Mouse (Mus musculus) embryonic fibroblast, embryonic 13.5 days (primary cell): ENCODE data around the gene Unc119b. TPM values are rescaled to one million over a fixed set of nuclear protein-coding genes. Genes with fewer than 3 reads are reported as not detected.
"Not testable (repeated sequence)": the region's sequence is repeated elsewhere in the genome, so short reads cannot be mapped to it uniquely, and the experiment has no call there.

Source experiments
- H3K27ac ChIP-seq: 2 replicates; pipeline ENCODE4 v1.5.1; 2012; ENCODE audit warnings: low read length, control low read depth, inconsistent platforms; ENCODE audit not compliant: insufficient read depth
- H3K4me1 ChIP-seq: 2 replicates; pipeline ENCODE4 v1.6.1; 2011; ENCODE audit warnings: low read length; ENCODE audit not compliant: control insufficient read depth, insufficient read depth
- H3K4me3 ChIP-seq: 2 replicates; pipeline ENCODE4 v1.5.1; 2011; ENCODE audit warnings: mild to moderate bottlenecking, control low read depth, low read length; ENCODE audit not compliant: insufficient read depth
- CTCF ChIP-seq: IDR thresholded peaks from 2 replicates; pipeline ENCODE4 v1.5.1; 2011; ENCODE audit warnings: mild to moderate bottlenecking, control low read depth, low read length, moderate library complexity, borderline replicate concordance; ENCODE audit not compliant: insufficient read depth
- POLR2A ChIP-seq: IDR thresholded peaks from 2 replicates; pipeline ENCODE4 v1.6.1; 2011; ENCODE audit warnings: low read depth, mild to moderate bottlenecking, control low read depth, low read length, moderate library complexity
- polyA plus RNA-seq: library from polyadenylated mRNA; stranded (reverse); fragments of >200 nt; gene quantifications from 2 replicates; pipeline ENCODE4 v1.2.4, GENCODE M21; 2011; ENCODE audit warnings: low read depth; ENCODE audit not compliant: missing spikeins, insufficient read length

Gene Unc119b
- polyA plus RNA-seq, 1 experiment, result 19.8 TPM

- Histone ChIP-seq H3K4me3 (no peak overlapping the region), H3K4me1 (peaks cover 4% of the 10 kb centered on the region; the same call in 1 of the 2 replicates), H3K27ac (no peak overlapping the region)
- no peak for TF ChIP-seq POLR2A
These were observed 10.1 kb downstream of the Unc119b start for GRCm38 (mm10) chr5:115124690-115125089.

- no peak for TF ChIP-seq POLR2A
- TF ChIP-seq CTCF, result no peak
These were observed 13.8 kb downstream of the Unc119b start for GRCm38 (mm10) chr5:115120978-115121377.

DNA sequence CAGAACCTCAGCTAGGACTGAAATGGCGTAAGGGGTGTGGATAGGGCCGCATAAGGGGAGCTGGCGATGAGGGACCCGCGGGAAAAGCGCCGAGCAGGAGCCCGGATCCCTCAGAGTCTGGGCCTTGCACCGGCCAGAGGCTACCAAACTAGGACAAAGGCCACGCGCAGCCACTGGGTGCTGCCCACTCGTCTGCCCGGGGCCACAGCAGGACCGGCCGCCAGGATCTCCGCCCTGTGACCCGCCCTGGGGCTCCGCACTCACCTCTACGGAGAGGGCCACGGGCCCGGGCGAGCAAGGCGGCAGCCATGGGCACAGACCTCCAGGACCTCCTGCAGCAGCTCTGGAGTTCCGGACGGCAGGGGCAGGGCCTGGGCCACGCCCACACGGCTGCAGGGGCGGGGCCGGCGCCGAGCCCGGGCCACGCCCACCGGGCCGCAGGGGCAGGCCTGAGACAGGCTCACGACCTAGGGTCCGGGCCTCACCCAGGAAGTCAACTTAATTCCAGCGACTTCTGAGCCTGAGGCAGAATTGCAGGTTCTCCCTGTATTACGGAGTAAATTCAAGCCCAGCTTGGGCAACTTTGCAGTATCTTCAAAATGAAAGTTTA lies 15.7 kb downstream of the Unc119b start, which contains the start of gene Acads:
Gene Acads (minus strand): TSS at position 386 of the 610 bp plus-strand sequence.
- Histone ChIP-seq H3K4me1 (no peaks in the 10 kb centered on the region; the same call in 1 of the 2 replicates), H3K4me3 (peak within 1 kb of the TSS; percentile 96), H3K27ac (peak within 1 kb of the TSS; percentile 22; the same call in 1 of the 2 replicates)
- peak; percentile 87 for TF ChIP-seq POLR2A
- TF ChIP-seq CTCF, result no peak

More at GRCm38 (mm10) chr5:115120978-115121377, 13.8 kb downstream of the Unc119b start:
- H3K4me1 ChIP-seq, result peaks cover 4% of the 10 kb centered on the region; the same call in 1 of the 2 replicates
- H3K27ac ChIP-seq, result no peak overlapping the region
- H3K4me3 ChIP-seq, result no peak overlapping the region

DNA sequence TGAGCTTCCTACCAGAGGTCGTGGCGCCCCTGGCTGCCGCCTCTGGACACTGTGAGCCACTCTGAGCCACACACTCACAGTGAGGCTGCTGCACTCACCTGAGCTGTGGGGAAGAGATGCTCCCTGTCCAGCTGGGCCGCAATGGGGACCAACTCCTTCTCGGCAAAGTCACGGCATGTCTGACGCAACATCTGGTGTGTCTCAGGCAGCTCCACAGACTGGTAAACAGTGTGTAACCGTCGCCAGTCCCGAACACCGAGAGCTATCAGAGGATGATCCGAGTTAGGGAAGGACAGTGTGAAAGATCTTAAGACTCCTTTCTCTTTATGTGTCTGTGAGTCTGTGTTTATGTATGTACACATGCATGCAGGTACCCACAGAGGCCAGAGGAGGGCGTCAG lies 17.3 kb downstream of the Unc119b start:
- H3K4me1 ChIP-seq, result no peaks in the 10 kb centered on the region; the same call in 1 of the 2 replicates

GRCm38 (mm10) chr5:115116426-115116825 lies 18.3 kb downstream of the Unc119b start:
- Histone ChIP-seq H3K4me1 (no peaks in the 10 kb centered on the region; the same call in 1 of the 2 replicates), H3K27ac (no peak overlapping the region), H3K4me3 (no peak overlapping the region)
- TF ChIP-seq CTCF, result no peak

More for the DNA sequence above, 17.3 kb downstream of the Unc119b start:
- TF ChIP-seq CTCF (no peak), POLR2A (no peak)
- Histone ChIP-seq H3K4me3 (no peak overlapping the region), H3K27ac (no peak overlapping the region)

GRCm38 (mm10) chr5:115114501-115114900 lies 20.3 kb downstream of the Unc119b start:
- Histone ChIP-seq H3K4me1 (no peaks in the 10 kb centered on the region; the same call in 1 of the 2 replicates), H3K27ac (no peak overlapping the region), H3K4me3 (no peak overlapping the region)
- TF ChIP-seq POLR2A (no peak), CTCF (no peak)

GRCm38 (mm10) chr5:115113244-115113643 lies 21.5 kb downstream of the Unc119b start:
- Histone ChIP-seq H3K4me1 (no peaks in the 10 kb centered on the region), H3K27ac (no peak overlapping the region), H3K4me3 (no peak overlapping the region)
- TF ChIP-seq CTCF (no peak), POLR2A (no peak)

- TF ChIP-seq CTCF, result no peak
- TF ChIP-seq POLR2A, result no peak
- no peak overlapping the region for H3K27ac ChIP-seq
- no peaks in the 10 kb centered on the region for H3K4me1 ChIP-seq
- no peak overlapping the region for H3K4me3 ChIP-seq
These were observed 23.6 kb downstream of the Unc119b start for GRCm38 (mm10) chr5:115111156-115111555.

GRCm38 (mm10) chr5:115103253-115103652 lies 31.5 kb downstream of the Unc119b start:
- H3K4me3 ChIP-seq, H3K4me1 ChIP-seq, H3K27ac ChIP-seq: not testable (repeated sequence)

DNA sequence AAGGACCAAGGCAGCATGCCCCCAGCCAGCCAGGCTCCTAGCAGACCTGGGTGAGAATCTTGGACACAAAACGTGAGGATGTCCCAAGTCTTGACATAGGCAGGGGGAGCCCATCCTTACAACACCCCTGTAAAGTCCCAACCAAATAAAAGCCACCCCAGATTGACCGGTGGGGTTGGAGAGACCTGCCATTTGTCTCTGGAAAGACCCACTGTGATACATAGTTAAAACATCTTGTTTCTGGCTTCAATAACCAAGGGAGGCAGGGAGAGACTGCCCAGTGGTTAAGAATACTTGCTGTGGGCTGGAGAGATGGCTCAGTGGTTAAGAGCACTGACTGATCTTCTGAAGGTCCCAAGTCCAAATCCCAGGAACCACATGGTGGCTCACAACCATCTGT lies 32.5 kb downstream of the Unc119b start:
- TF ChIP-seq POLR2A (no peak), CTCF (no peak)
- Histone ChIP-seq H3K27ac (no peak overlapping the region), H3K4me3 (no peak overlapping the region), H3K4me1 (no peaks in the 10 kb centered on the region)

DNA sequence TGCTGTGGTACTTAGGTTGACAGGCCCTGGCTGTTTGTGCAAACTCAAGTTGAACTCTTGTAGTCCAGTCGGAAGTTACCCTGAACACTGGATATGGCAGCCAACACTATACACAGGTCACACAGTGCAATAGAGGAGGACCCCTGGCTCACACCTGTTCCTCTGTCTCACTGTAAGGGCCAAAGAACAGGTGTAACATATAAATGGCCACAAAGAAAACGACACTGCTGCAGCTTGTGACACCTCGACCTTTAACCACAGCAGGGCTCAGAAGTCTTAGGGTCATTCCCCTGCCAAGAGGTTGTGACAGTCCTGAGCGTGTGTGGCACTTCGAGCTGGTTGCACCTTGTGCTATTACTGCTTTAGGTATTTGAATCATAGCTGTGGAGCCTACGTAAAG lies 34.3 kb downstream of the Unc119b start:
- H3K27ac ChIP-seq, result no peak overlapping the region

More for the DNA sequence above, 34.3 kb downstream of the Unc119b start:
- TF ChIP-seq CTCF, result no peak
- no peak for TF ChIP-seq POLR2A
- no peaks in the 10 kb centered on the region for H3K4me1 ChIP-seq
- H3K4me3 ChIP-seq, result no peak overlapping the region
